Mouse (Mus musculus): ENCODE data around the gene Bid. TPM values are rescaled to one million over a fixed set of nuclear protein-coding genes. Genes with fewer than 3 reads are reported as not detected.
A peak's percentile ranks its signal among the peaks of the same experiment; 100 is the strongest.

Bid gene
- polyA plus RNA-seq, 1 experiment: 13.1 TPM

GRCm38 (mm10) chr6:120906521-120906920 lies 10.1 kb downstream of the Bid start:
- no peak overlapping the region for H3K4me3 ChIP-seq (ENCODE audit: insufficient read depth, low read length)
- TF ChIP-seq CTCF (IDR thresholded peaks at IDR 0.05; ENCODE audit: extremely low read depth, insufficient read depth, low read length): no peak
- TF ChIP-seq POLR2A (IDR thresholded peaks at IDR 0.05; ENCODE audit: extremely low read depth, insufficient read depth, low read length): no peak
- no peaks in the 10 kb centered on the region for H3K4me1 ChIP-seq (ENCODE audit: control insufficient read depth, insufficient read depth, low read length)
- no peak overlapping the region for H3K27ac ChIP-seq (ENCODE audit: insufficient read depth, low read length)

GRCm38 (mm10) chr6:120905111-120905510 lies 11.5 kb downstream of the Bid start:
- H3K4me1 ChIP-seq (ENCODE audit: control insufficient read depth, insufficient read depth, low read length): no peaks in the 10 kb centered on the region
- no peak for TF ChIP-seq POLR2A (IDR thresholded peaks at IDR 0.05; ENCODE audit: extremely low read depth, insufficient read depth, low read length)
- no peak for TF ChIP-seq CTCF (IDR thresholded peaks at IDR 0.05; ENCODE audit: extremely low read depth, insufficient read depth, low read length)
- no peak overlapping the region for H3K4me3 ChIP-seq (ENCODE audit: insufficient read depth, low read length)
- no peak overlapping the region for H3K27ac ChIP-seq (ENCODE audit: insufficient read depth, low read length)

- Histone ChIP-seq H3K4me1 (ENCODE audit: control insufficient read depth, insufficient read depth, low read length) (no peaks in the 10 kb centered on the region), H3K4me3 (ENCODE audit: insufficient read depth, low read length) (no peak overlapping the region), H3K27ac (ENCODE audit: insufficient read depth, low read length) (no peak overlapping the region)
- no peak for TF ChIP-seq CTCF (IDR thresholded peaks at IDR 0.05; ENCODE audit: extremely low read depth, insufficient read depth, low read length)
- no peak for TF ChIP-seq POLR2A (IDR thresholded peaks at IDR 0.05; ENCODE audit: extremely low read depth, insufficient read depth, low read length)
Measured at GRCm38 (mm10) chr6:120903961-120904360, 12.7 kb downstream of the Bid start.

- H3K4me3 ChIP-seq (ENCODE audit: insufficient read depth, low read length): no peak overlapping the region
- H3K4me1 ChIP-seq (ENCODE audit: control insufficient read depth, insufficient read depth, low read length): no peaks in the 10 kb centered on the region
- no peak overlapping the region for H3K27ac ChIP-seq (ENCODE audit: insufficient read depth, low read length)
- TF ChIP-seq CTCF (IDR thresholded peaks at IDR 0.05; ENCODE audit: extremely low read depth, insufficient read depth, low read length) (peak; percentile 38), POLR2A (IDR thresholded peaks at IDR 0.05; ENCODE audit: extremely low read depth, insufficient read depth, low read length) (no peak)
Measured at GRCm38 (mm10) chr6:120903450-120903912, 13.2 kb downstream of the Bid start.

- TF ChIP-seq POLR2A (IDR thresholded peaks at IDR 0.05; ENCODE audit: extremely low read depth, insufficient read depth, low read length) (no peak), CTCF (IDR thresholded peaks at IDR 0.05; ENCODE audit: extremely low read depth, insufficient read depth, low read length) (no peak)
- Histone ChIP-seq H3K4me3 (ENCODE audit: insufficient read depth, low read length) (no peak overlapping the region), H3K27ac (ENCODE audit: insufficient read depth, low read length) (no peak overlapping the region), H3K4me1 (ENCODE audit: control insufficient read depth, insufficient read depth, low read length) (no peaks in the 10 kb centered on the region)
Measured at GRCm38 (mm10) chr6:120901776-120902645, 14.6 kb downstream of the Bid start.

GRCm38 (mm10) chr6:120898188-120898833 lies 18.3 kb downstream of the Bid start:
- H3K4me1 ChIP-seq (ENCODE audit: control insufficient read depth, insufficient read depth, low read length): no peaks in the 10 kb centered on the region
- TF ChIP-seq CTCF (IDR thresholded peaks at IDR 0.05; ENCODE audit: extremely low read depth, insufficient read depth, low read length) (peak; percentile 93), POLR2A (IDR thresholded peaks at IDR 0.05; ENCODE audit: extremely low read depth, insufficient read depth, low read length) (no peak)
- no peak overlapping the region for H3K27ac ChIP-seq (ENCODE audit: insufficient read depth, low read length)
- H3K4me3 ChIP-seq (ENCODE audit: insufficient read depth, low read length): no peak overlapping the region

- H3K27ac ChIP-seq (ENCODE audit: insufficient read depth, low read length): no peak overlapping the region
- H3K4me1 ChIP-seq (ENCODE audit: control insufficient read depth, insufficient read depth, low read length): no peaks in the 10 kb centered on the region
- TF ChIP-seq CTCF (IDR thresholded peaks at IDR 0.05; ENCODE audit: extremely low read depth, insufficient read depth, low read length): no peak
- TF ChIP-seq POLR2A (IDR thresholded peaks at IDR 0.05; ENCODE audit: extremely low read depth, insufficient read depth, low read length): no peak
- H3K4me3 ChIP-seq (ENCODE audit: insufficient read depth, low read length): no peak overlapping the region
Measured at GRCm38 (mm10) chr6:120894524-120894923, 22.1 kb downstream of the Bid start.

GRCm38 (mm10) chr6:120894089-120894488 lies 22.6 kb downstream of the Bid start:
- TF ChIP-seq CTCF (IDR thresholded peaks at IDR 0.05; ENCODE audit: extremely low read depth, insufficient read depth, low read length): no peak
- TF ChIP-seq POLR2A (IDR thresholded peaks at IDR 0.05; ENCODE audit: extremely low read depth, insufficient read depth, low read length): no peak
- no peaks in the 10 kb centered on the region for H3K4me1 ChIP-seq (ENCODE audit: control insufficient read depth, insufficient read depth, low read length)

GRCm38 (mm10) chr6:120886696-120887095 lies 30.0 kb downstream of the Bid start:
- TF ChIP-seq POLR2A (IDR thresholded peaks at IDR 0.05; ENCODE audit: extremely low read depth, insufficient read depth, low read length): no peak
- Histone ChIP-seq H3K4me3 (ENCODE audit: insufficient read depth, low read length) (no peak overlapping the region), H3K27ac (ENCODE audit: insufficient read depth, low read length) (no peak overlapping the region), H3K4me1 (ENCODE audit: control insufficient read depth, insufficient read depth, low read length) (0 out of 2 replicates have a peak, but pooled peaks cover 2% of the 10 kb centered on the region)

More at GRCm38 (mm10) chr6:120894089-120894488, 22.6 kb downstream of the Bid start:
- Histone ChIP-seq H3K4me3 (ENCODE audit: insufficient read depth, low read length) (no peak overlapping the region), H3K27ac (ENCODE audit: insufficient read depth, low read length) (no peak overlapping the region)

Data from cortical plate, adult 2 months (tissue).